Mouse (Mus musculus) G1E (cell line): ENCODE measurements around the gene Tlr3.

ENCODE experiments used
- CTCF ChIP-seq: IDR thresholded peaks from 2 replicates; pipeline ENCODE4 v1.5.1; 2012; ENCODE audit warnings: low read depth, low read length, inconsistent platforms, mixed read lengths
- GATA1 ChIP-seq: IDR thresholded peaks from 2 replicates; pipeline ENCODE4 v1.6.1; 2012; ENCODE audit warnings: borderline replicate concordance, low read length, inconsistent platforms, mixed read lengths
- GATA2 ChIP-seq: IDR thresholded peaks from 2 replicates; pipeline ENCODE4 v1.6.1; 2012; ENCODE audit warnings: low read depth, low read length, inconsistent platforms, borderline replicate concordance
- TAL1 ChIP-seq: conservative IDR thresholded peaks from 2 replicates; pipeline ENCODE4 v1.6.1; 2012; ENCODE audit warnings: low read depth, low read length, inconsistent platforms, mixed read lengths

DNA sequence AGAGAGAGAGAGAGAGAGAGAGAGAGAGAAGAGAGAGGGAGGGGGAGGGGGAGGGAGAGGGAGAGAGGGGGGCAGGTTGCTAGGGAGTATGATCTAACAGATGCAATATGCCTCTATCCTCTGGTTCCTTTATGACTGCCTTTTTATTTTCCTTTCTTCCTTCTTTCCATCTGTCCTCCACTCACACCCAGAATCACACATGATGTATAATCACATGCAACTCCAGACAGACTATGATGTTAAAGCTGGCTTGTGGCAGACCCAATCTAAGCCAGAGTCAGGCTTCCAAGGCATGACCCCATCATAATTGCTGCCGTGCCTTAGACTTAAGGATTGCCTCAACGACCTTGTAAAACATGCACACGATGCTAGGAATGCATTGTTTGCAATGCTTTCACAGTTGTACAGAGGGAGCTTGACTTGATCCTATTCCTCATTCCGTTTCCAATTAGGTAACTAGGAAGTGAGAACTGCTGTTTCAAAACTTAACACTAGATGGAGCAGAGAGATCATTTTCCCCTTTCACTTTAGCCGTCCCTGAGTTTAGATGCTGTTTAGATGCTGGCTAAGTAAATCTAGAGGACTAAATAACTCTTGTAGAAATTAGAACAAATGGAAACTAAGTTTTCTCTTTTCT is 28.1 kb upstream of the Tlr3 start:
- TF ChIP-seq CTCF (no peak), TAL1 (no peak), GATA1 (no peak), GATA2 (no peak)
